Mouse (Mus musculus) kidney, postnatal 0 days (tissue): Measurements from ENCODE around the gene Asxl1. TPM values are rescaled to one million over a fixed set of nuclear protein-coding genes. Genes with fewer than 3 reads are reported as not detected.

ENCODE experiments used
- ATAC-seq: fragments of 200-750 bp; cut with Nextera tagmentation; replicated peaks from 2 replicates; pipeline ENCODE4 v1.8.0; 2017; ENCODE audit warnings: low read depth, moderate number of reproducible peaks, moderate TSS enrichment, moderate library complexity; ENCODE audit not compliant: low FRiP score
- DNase-seq: peaks from one replicate; pipeline ENCODE4 v3.0.0-alpha.2; 2016; ENCODE audit warnings: low spot score
- H3K27ac ChIP-seq: fragments of 300-500 bp; sonication (generic); 2 replicates; pipeline ENCODE4 v1.5.1; 2014; ENCODE audit warnings: mild to moderate bottlenecking
- H3K27me3 ChIP-seq: fragments of 300-500 bp; sonication (generic); 2 replicates; pipeline ENCODE4 v1.6.1; 2014; ENCODE audit warnings: low read length, mixed read lengths; ENCODE audit not compliant: insufficient read depth
- H3K36me3 ChIP-seq: fragments of 300-500 bp; sonication (generic); 2 replicates; pipeline ENCODE4 v1.6.1; 2014; ENCODE audit warnings: low read length, mixed read lengths; ENCODE audit not compliant: insufficient read depth
- H3K4me1 ChIP-seq: fragments of 300-500 bp; sonication (generic); replicated peaks from 2 replicates; pipeline ENCODE4 v1.6.1; 2014; ENCODE audit warnings: antibody characterized with exemption, low read length, mixed read lengths; ENCODE audit not compliant: insufficient read depth
- H3K4me2 ChIP-seq: fragments of 300-500 bp; sonication (generic); 2 replicates; pipeline ENCODE4 v1.6.1; 2014; ENCODE audit warnings: mild to moderate bottlenecking, low read length, moderate library complexity, mixed read lengths
- H3K4me3 ChIP-seq: fragments of 300-500 bp; sonication (generic); replicated peaks from 2 replicates; pipeline ENCODE4 v1.5.1; 2014; ENCODE audit warnings: low read depth, low read length
- H3K9ac ChIP-seq: fragments of 300-500 bp; sonication (generic); 2 replicates; pipeline ENCODE4 v1.6.1; 2014; ENCODE audit warnings: low read depth, low read length
- H3K9me3 ChIP-seq: fragments of 300-500 bp; sonication (generic); replicated peaks from 2 replicates; pipeline ENCODE4 v1.6.1; 2016; ENCODE audit warnings: low read length, inconsistent platforms, mixed read lengths
- CTCF ChIP-seq: IDR thresholded peaks from 2 replicates; pipeline ENCODE4 v1.5.1; 2016; ENCODE audit warnings: antibody characterized with exemption, low read depth, mild to moderate bottlenecking, moderate library complexity
- WGBS: fragments of 180-500 bp; shearing (Covaris S2); extraction: QIAGEN DNeasy Blood & Tissue Kit; methylation state at CpG from one replicate; pipeline ENCODE4 v1.1.7; 2014; 5-methylcytosine and 5-hydroxymethylcytosine counted together
- polyA plus RNA-seq: library from polyadenylated mRNA; unstranded; fragments of >200 nt; fragmentation: Nextera tagmentation; extraction: Ambion mirVana; gene quantifications from 2 replicates; pipeline ENCODE4 v1.2.1, GENCODE M21; 2015

The Asxl1 gene
- polyA plus RNA-seq, 1 experiment from 2014 or later, result 14.1 TPM

DNA sequence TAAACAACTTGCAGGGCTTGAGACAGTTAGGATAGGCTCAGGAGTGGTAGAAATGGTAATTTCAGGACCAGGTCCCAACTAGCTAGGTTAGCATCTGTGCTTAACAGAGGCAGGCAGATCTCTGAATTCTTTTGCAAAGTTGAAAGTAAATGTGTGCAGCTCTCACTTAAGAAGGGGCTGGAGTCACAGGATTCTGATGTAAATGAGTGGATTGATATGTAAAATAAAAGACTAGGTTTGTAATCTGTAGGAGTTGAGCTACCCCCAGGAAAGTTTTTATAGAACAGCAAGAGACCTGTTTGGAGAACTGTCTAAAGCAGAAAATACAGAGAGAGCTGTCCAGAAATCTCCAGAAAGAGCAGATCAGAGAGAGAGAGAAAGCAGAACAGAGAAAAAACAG, 25.2 kb downstream of the Asxl1 start:
- no peak overlapping the region for H3K27ac ChIP-seq
- ATAC-seq (no peak), DNase-seq (no peak)
- no peak overlapping the region for H3K9ac ChIP-seq
- H3K4me1 ChIP-seq, result no peaks in the 10 kb centered on the region
- H3K4me2 ChIP-seq, result no peak overlapping the region
- H3K36me3 ChIP-seq, result peaks cover 13% of the 10 kb centered on the region
- H3K27me3 ChIP-seq, result no peaks in the 10 kb centered on the region
- H3K4me3 ChIP-seq, result no peak overlapping the region
- no peak for TF ChIP-seq CTCF
- no peaks in the 10 kb centered on the region for H3K9me3 ChIP-seq

DNA sequence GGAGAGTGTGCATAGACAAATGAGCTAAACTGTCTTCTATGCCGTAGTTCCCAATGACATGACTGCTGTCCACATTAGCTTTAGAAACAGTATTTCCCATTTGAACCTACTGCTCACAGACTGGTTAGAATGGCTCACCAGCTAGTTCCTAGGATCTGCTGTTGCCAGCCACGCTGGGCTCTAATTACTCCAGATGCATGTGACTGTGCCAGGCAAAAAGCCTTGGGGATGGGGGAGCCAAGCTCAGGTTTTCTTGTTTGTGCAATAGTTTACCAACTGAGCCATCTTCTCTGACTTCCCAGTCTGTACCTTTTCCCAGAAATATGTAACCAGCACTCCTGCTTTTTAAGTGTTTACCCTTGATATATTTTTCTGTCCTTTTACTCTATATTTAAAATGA, 29.8 kb downstream of the Asxl1 start:
- H3K27ac ChIP-seq, result no peak overlapping the region
- no peak overlapping the region for H3K9ac ChIP-seq
- H3K9me3 ChIP-seq, result no peaks in the 10 kb centered on the region
- no peaks in the 10 kb centered on the region for H3K4me1 ChIP-seq
- WGBS, result 75% methylated on average over 2 of the region's 2 CpGs
- ATAC-seq, result no peak
- 0 out of 2 replicates have a peak, but pooled peaks cover 5% of the 10 kb centered on the region for H3K36me3 ChIP-seq
- no peak for DNase-seq
- H3K27me3 ChIP-seq, result no peaks in the 10 kb centered on the region
- no peak overlapping the region for H3K4me2 ChIP-seq
- no peak for TF ChIP-seq CTCF
- H3K4me3 ChIP-seq, result no peak overlapping the region

DNA sequence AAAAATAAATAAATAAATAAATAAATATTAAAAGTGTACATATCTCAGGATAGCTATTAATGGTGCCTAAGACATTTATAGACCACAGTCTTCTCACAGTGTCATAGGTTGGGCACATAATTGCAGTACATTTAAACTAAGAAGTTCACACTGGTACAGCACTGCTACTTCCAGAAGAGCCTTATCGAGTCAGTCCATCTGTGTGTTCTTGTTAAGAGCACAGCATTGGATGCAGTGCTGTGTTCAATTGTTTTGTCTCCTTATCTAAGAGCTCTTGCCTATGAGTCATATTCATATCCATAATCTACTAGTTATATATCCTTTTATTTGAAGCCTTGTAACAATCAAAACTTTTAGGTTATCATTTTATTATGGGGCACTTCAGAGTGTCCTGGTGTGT, 34.9 kb downstream of the Asxl1 start:
- Histone ChIP-seq H3K4me2 (no peak overlapping the region), H3K9me3 (no peaks in the 10 kb centered on the region), H3K27ac (no peak overlapping the region), H3K4me3 (no peak overlapping the region), H3K27me3 (no peaks in the 10 kb centered on the region), H3K36me3 (peaks cover 20% of the 10 kb centered on the region), H3K9ac (no peak overlapping the region), H3K4me1 (no peaks in the 10 kb centered on the region)
- DNase-seq (no peak), ATAC-seq (no peak)
- WGBS, result 100% methylated on average over 1 of the region's 1 CpGs
- no peak for TF ChIP-seq CTCF

DNA sequence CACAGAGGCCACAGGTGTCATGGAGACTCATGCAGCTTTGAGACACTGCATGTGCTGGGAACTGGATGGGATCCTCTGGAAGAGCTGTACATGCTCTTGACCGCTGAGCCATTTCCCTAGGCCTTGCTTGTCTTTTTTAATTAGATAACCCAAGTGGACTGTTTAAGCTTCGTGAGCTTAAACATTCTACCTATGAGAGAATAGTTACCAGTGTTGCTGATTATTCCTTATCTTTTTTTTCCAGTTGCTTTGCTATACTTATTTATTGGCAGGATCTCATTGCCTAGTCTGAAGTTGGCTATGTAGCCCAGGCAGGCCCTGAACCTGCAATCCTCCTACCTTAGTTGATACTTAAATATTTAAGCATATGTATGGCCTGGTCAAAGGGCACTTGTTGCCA, 44.2 kb downstream of the Asxl1 start:
- Histone ChIP-seq H3K27me3 (no peaks in the 10 kb centered on the region), H3K9ac (no peak overlapping the region), H3K36me3 (peaks cover 36% of the 10 kb centered on the region), H3K4me1 (no peaks in the 10 kb centered on the region), H3K4me2 (no peak overlapping the region), H3K4me3 (no peak overlapping the region), H3K9me3 (no peaks in the 10 kb centered on the region), H3K27ac (no peak overlapping the region)
- DNase-seq (no peak), ATAC-seq (no peak)
- 97% methylated on average over 2 of the region's 2 CpGs for WGBS
- no peak for TF ChIP-seq CTCF

DNA sequence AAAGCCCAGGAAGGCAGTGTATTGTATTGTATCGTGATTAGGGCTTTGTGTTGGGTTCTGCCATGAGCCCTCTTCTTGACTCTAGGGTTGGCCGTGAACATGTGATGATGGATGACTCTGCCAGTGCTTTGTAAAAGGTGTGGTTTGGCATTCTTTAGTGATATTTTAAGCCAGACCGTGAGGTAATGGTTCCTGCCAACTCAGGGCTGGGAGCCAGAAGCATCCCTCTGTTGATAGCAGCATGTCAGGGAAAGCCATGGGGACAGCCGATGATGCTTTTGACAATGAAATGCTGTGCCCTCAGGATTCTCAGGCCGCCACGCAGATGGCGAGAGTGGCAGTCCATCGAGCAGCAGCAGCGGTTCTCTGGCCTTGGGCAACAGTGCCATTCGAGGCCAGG, 47.4 kb downstream of the Asxl1 start:
- no peak for TF ChIP-seq CTCF
- H3K9me3 ChIP-seq, result no peaks in the 10 kb centered on the region
- H3K36me3 ChIP-seq, result peaks cover 61% of the 10 kb centered on the region
- no peak overlapping the region for H3K9ac ChIP-seq
- H3K27ac ChIP-seq, result no peak overlapping the region
- H3K27me3 ChIP-seq, result no peaks in the 10 kb centered on the region
- H3K4me3 ChIP-seq, result no peak overlapping the region
- no peak overlapping the region for H3K4me2 ChIP-seq
- no peak for ATAC-seq
- 93% methylated on average over 10 of the region's 10 CpGs for WGBS
- H3K4me1 ChIP-seq, result no peaks in the 10 kb centered on the region
- DNase-seq, result no peak

DNA sequence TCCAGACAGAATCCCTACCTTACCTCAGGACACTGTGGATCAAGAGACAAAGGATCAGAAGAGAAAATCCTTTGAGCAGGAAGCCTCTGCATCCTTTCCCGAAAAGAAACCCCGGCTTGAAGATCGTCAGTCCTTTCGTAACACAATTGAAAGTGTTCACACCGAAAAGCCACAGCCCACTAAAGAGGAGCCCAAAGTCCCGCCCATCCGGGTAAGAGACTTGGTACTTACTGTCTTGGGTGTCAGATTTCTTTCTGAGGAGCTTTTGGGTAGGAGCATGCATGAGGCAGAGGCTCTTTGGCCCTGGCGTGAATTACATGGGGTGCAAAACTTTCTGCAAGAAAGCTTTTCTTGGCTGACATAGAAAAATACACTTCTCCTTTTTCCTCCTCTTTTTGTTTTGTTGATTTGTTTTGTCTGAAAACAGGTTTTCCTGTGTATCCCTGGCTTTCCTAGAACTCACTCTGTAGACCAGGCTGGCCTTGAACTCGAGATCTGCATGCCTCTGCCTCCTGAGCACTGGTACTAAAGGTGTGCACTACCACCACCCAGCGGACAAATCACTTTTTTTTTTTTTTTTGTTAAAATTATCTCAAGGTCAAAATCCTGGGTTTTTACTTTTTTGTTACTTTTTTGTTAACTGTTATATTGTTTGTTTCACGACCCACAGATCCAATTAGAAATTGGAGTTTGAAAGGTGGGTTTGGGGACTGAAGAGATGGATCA, 52.3 kb downstream of the Asxl1 start:
- no peak for TF ChIP-seq CTCF
- ATAC-seq, result no peak
- Histone ChIP-seq H3K4me1 (no peaks in the 10 kb centered on the region), H3K4me3 (no peak overlapping the region), H3K27me3 (no peaks in the 10 kb centered on the region), H3K36me3 (peaks cover 77% of the 10 kb centered on the region), H3K27ac (no peak overlapping the region), H3K4me2 (no peak overlapping the region), H3K9me3 (no peaks in the 10 kb centered on the region), H3K9ac (no peak overlapping the region)
- no peak for DNase-seq
- 86% methylated on average over 11 of the region's 11 CpGs for WGBS

DNA sequence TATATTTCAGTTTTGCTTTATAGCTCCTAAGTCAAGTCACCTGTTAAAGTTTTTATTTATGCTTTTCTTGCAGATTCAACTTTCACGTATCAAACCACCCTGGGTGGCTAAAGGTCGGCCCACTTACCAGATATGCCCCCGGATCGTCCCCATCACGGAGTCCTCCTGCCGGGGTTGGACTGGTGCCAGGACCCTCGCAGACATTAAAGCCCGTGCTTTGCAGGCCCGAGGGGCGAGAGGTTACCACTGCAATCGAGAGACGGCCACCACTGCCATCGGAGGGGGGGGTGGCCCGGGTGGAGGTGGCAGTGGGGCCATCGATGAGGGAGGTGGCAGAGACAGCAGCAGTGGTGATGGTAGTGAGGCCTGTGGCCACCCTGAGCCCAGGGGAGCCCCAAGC, 53.5 kb downstream of the Asxl1 start:
- no peak for TF ChIP-seq CTCF
- Histone ChIP-seq H3K4me3 (no peak overlapping the region), H3K9me3 (no peaks in the 10 kb centered on the region), H3K4me2 (no peak overlapping the region), H3K27me3 (no peaks in the 10 kb centered on the region), H3K9ac (no peak overlapping the region), H3K4me1 (no peaks in the 10 kb centered on the region), H3K36me3 (peaks cover 70% of the 10 kb centered on the region), H3K27ac (no peak overlapping the region)
- no peak for ATAC-seq
- WGBS, result 77% methylated on average over 15 of the region's 15 CpGs
- no peak for DNase-seq
